8 mouse cellular contexts compared by ENCODE assay signal in the genomic region with DNA sequence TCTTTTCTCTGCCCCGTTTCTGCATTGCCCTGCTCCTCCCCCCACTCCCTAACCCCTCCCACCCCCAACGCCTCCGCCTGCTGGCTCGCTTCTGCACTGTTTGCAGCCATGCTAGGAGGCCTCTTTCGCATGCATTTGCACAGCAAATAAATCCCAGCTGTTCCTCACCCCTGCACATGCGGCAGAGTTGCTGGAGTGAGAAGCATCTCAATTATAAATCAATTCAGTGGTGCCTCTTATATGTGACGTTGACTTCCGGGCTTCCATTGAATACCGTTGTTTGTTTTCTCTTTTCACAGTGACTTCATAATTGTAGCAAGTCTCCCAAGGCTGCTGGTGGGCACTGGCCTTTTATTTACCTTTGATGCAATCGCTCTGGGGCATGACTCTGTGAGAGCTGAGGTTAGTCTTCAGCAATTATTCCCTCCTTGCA.
DNase-seq lines count a peak whose midpoint lies in the region; ATAC-seq lines count a peak whose summit lies in the region.

No protein-coding gene starts in this region.

- no peaks in the 10 kb centered on the region for H3K27me3 ChIP-seq in heart, embryonic 15.5 days

- DNase-seq in frontal cortex, postnatal 25 days (ENCODE audit: low spot score in 2 of 2): no peak
- DNase-seq in adrenal gland, postnatal 14 days: peak; percentile 66
- DNase-seq in kidney, postnatal 36 days: peak; percentile 13 to 43
- DNase-seq in mesoderm, embryonic 11.5 days (ENCODE audit: low read depth, low spot score): peak; percentile 68
- no peak for DNase-seq in layer of hippocampus, adult 9-10 months (ENCODE audit: low spot score)
- DNase-seq in right cerebral cortex, adult 2 months (ENCODE audit: low spot score in 2 of 2): no peak

- H3K4me2 ChIP-seq in heart, embryonic 15.5 days: peak overlapping the region; percentile 44

- no peak overlapping the region for H3K9ac ChIP-seq in heart, embryonic 15.5 days

- H3K9me3 ChIP-seq in heart, embryonic 15.5 days (replicated peaks): no peaks in the 10 kb centered on the region

- no peaks in the 10 kb centered on the region for H3K36me3 ChIP-seq in heart, embryonic 15.5 days

- ATAC-seq in frontal cortex, adult (ENCODE audit: low TSS enrichment): 0 out of 2 replicates have a peak, but pooled peaks have one; percentile 27
- 0 out of 2 replicates have a peak, but pooled peaks have one; percentile 47 for ATAC-seq in heart, embryonic 15.5 days (replicated peaks; ENCODE audit: insufficient number of reproducible peaks, insufficient read depth, low FRiP score, low read depth)

- whole genome bisulfite sequencing in heart, embryonic 15.5 days: 8% methylated on average over 10 of the region's 10 CpGs

- H3K4me1 ChIP-seq in heart, embryonic 15.5 days (replicated peaks): peaks cover 3% of the 10 kb centered on the region; the same call in 1 of the 2 replicates

- H3K4me3 ChIP-seq in heart, embryonic 15.5 days: no peak overlapping the region

- no peak overlapping the region for H3K27ac ChIP-seq in heart, embryonic 15.5 days

Comparison
In these comparisons a context has a peak if more than half of its experiments do, and no peak if none do; other contexts are left out.
1. DNase-seq: peak in adrenal gland, postnatal 14 days (single experiment), kidney, postnatal 36 days (2 of 2) and mesoderm, embryonic 11.5 days (single experiment); none in frontal cortex, postnatal 25 days (0 of 2), layer of hippocampus, adult 9-10 months (single experiment) and right cerebral cortex, adult 2 months (0 of 2).